Mouse (Mus musculus): ENCODE results near the gene Vmn1r229.

Gene Vmn1r229

GRCm38 (mm10) chr17:20811255-20811654, at the start of gene Vmn1r229:
Gene Vmn1r229, plus strand, starts transcription at chr17:20811555.
- no peak for DNase-seq (ENCODE audit: low read depth, low spot score)

- no peak for DNase-seq (ENCODE audit: low read depth, low spot score)
Measured at GRCm38 (mm10) chr17:20786057-20786456, 25.3 kb upstream of the Vmn1r229 start, which contains the start of gene Vmn1r228. Gene Vmn1r228, minus strand, starts transcription at chr17:20786157.

DNA sequence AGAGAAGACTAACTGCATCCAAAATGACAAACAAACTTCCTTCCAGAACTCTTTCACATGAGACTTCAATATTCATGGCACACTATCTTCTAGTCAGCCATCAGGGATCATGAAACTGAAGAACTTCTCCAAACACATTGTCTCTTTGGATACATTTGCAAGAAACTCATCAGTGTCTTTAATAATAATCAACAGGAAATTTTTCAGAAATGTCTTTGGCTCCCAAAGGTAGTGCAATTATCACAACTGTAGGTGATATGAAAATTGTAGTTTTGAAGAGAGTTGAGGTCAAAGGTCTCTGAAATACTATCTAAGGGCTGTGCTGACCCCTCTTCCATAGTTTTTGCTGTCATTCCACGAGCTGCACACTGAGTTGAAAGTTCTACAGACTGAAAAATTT, 28.8 kb downstream of the Vmn1r229 start, which contains the start of gene Vmn1r230:
Gene Vmn1r230 (plus strand): TSS at position 301 of the 400 bp plus-strand sequence.
- no peak for DNase-seq (ENCODE audit: low read depth, low spot score)

Data from ES-CJ7 (cell line).